Mouse (Mus musculus) liver, embryonic 14.5 days (tissue): ENCODE data around the gene Tmc8.

Experiments
- CTCF ChIP-seq: IDR thresholded peaks from 2 replicates; pipeline ENCODE4 v1.5.1; 2016; ENCODE audit warnings: antibody characterized with exemption, low read depth, control low read depth
- EP300 ChIP-seq: IDR thresholded peaks from 2 replicates; pipeline ENCODE4 v1.6.1; 2016; ENCODE audit warnings: antibody characterized with exemption, low read depth

GRCm38 (mm10) chr11:117822728-117823241 is 40.9 kb downstream of the Tmc8 start:
- no peak for TF ChIP-seq EP300
- no peak for TF ChIP-seq CTCF
